Mouse (Mus musculus): ENCODE results near the gene Gpr88.

Gpr88 gene

GRCm38 (mm10) chr3:116253077-116253531 lies at the start of gene Gpr88:
Gene Gpr88, minus strand, starts transcription at chr3:116253503.
- DNase-seq, result peak; percentile 60

- DNase-seq, result no peak
Observed at GRCm38 (mm10) chr3:116302581-116302980, 49.3 kb upstream of the Gpr88 start.

- no peak for DNase-seq
Observed at GRCm38 (mm10) chr3:116301754-116302153, 48.5 kb upstream of the Gpr88 start.

- DNase-seq, result peak; percentile 62
Observed at GRCm38 (mm10) chr3:116298727-116299126, 45.4 kb upstream of the Gpr88 start.

GRCm38 (mm10) chr3:116298003-116298402 lies 44.7 kb upstream of the Gpr88 start:
- peak; percentile 44 for DNase-seq

GRCm38 (mm10) chr3:116297170-116297569 lies 43.9 kb upstream of the Gpr88 start:
- no peak for DNase-seq

GRCm38 (mm10) chr3:116290041-116290815 lies 36.9 kb upstream of the Gpr88 start:
- no peak for DNase-seq

GRCm38 (mm10) chr3:116288833-116289232 lies 35.5 kb upstream of the Gpr88 start:
- DNase-seq, result no peak

GRCm38 (mm10) chr3:116284735-116285134 lies 31.4 kb upstream of the Gpr88 start:
- no peak for DNase-seq

GRCm38 (mm10) chr3:116283996-116284395 lies 30.7 kb upstream of the Gpr88 start:
- no peak for DNase-seq

GRCm38 (mm10) chr3:116281663-116282062 lies 28.4 kb upstream of the Gpr88 start:
- DNase-seq, result no peak

GRCm38 (mm10) chr3:116277146-116277545 lies 23.8 kb upstream of the Gpr88 start:
- DNase-seq, result no peak

- no peak for DNase-seq
Observed at GRCm38 (mm10) chr3:116271679-116272078, 18.4 kb upstream of the Gpr88 start.

GRCm38 (mm10) chr3:116267036-116267654 lies 13.8 kb upstream of the Gpr88 start:
- no peak for DNase-seq

- no peak for DNase-seq
Observed at GRCm38 (mm10) chr3:116266360-116266759, 13.1 kb upstream of the Gpr88 start.

GRCm38 (mm10) chr3:116263977-116264376 lies 10.7 kb upstream of the Gpr88 start:
- no peak for DNase-seq

GRCm38 (mm10) chr3:116263061-116263460 lies 9.8 kb upstream of the Gpr88 start:
- DNase-seq, result peak; percentile 59

- DNase-seq, result no peak
Observed at GRCm38 (mm10) chr3:116256104-116256503, 2.8 kb upstream of the Gpr88 start.

- DNase-seq, result peak; percentile 23
Observed at GRCm38 (mm10) chr3:116252255-116253040, 855 bp downstream of the Gpr88 start.

- DNase-seq, result peak; percentile 27
Observed at GRCm38 (mm10) chr3:116251481-116252254, 1.6 kb downstream of the Gpr88 start.

GRCm38 (mm10) chr3:116249026-116249425 lies 4.3 kb downstream of the Gpr88 start:
- DNase-seq, result no peak

- DNase-seq, result no peak
Observed at GRCm38 (mm10) chr3:116244476-116244875, 8.8 kb downstream of the Gpr88 start.

- DNase-seq, result no peak
Observed at GRCm38 (mm10) chr3:116242685-116243084, 10.6 kb downstream of the Gpr88 start.

All from lung, postnatal 10 days (tissue).